Mouse (Mus musculus): ENCODE data around the gene Txndc12.

Gene Txndc12

GRCm38 (mm10) chr4:108834115-108834970 lies at the start of gene Txndc12:
TSS of gene Txndc12 (plus strand) at chr4:108834601.
- peak; percentile 95 for DNase-seq

GRCm38 (mm10) chr4:108789258-108789936 lies 45.0 kb upstream of the Txndc12 start:
- DNase-seq = no peak

- DNase-seq = no peak
These were observed 43.9 kb upstream of the Txndc12 start for GRCm38 (mm10) chr4:108790507-108790906.

DNA sequence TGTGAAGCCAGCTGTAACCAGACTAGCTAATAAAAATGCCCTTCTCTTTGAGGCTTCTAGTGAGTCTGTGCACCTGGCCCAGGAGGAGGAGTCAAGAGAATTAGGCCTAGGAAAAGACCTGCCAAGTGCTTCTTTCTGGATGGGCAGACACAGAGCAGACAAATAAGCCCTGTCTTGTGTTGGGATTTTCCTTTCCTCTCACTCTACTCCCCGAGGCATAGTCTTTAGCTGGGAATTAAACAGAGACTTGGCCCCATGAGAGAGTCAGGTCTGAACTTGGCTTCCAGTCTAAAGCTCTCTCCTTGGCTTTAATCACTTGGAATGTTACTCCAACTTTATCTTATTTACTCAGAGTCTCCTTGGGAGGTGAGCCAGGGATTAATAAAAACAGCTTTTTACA lies 40.5 kb upstream of the Txndc12 start:
- DNase-seq = no peak

DNA sequence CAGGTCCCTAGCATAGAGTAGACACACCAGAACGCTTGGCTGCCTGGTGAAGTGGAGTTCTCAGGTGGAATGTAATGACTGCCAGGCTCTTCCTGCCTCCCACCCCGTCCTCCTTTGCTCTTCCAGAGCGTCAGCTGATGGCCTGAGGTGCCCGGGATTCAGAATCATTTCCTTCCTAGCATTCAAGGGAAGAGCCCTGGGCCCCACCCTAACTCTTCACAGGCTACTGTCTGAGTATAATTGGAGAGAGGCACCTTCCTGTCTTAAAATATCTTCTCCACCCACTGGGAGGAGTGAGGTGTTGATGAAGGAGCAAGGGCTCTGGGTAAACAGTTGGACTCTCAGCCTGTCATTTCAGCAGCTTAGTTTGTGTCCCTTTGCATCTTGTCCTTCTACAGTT lies 37.7 kb upstream of the Txndc12 start:
- peak; percentile 25 to 49 for DNase-seq

- peak; percentile 79 to 93 for DNase-seq
These were observed 36.1 kb upstream of the Txndc12 start for GRCm38 (mm10) chr4:108798083-108798830.

DNA sequence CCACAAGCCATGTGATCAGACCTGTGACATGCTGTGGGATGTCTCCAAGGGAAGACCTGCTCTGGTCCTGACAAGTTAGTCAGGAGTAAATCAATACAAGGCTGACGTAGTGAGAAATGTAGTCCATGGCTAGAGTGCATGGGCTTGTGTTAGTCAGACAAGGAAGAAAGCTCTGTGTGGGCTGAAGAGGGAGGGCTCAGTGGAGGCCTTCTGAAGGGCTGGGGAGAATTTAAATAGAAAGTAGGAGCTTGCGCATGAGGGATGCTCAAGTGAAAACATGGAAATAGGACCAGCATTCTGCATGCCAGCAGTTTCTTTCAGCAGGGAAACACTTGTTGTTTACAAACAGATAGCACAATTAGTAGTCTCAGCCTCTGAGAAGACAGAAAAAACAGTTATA lies 30.9 kb upstream of the Txndc12 start:
- DNase-seq = no peak

- DNase-seq = no peak
These were observed 23.3 kb upstream of the Txndc12 start for GRCm38 (mm10) chr4:108811142-108811541.

- no peak for DNase-seq
These were observed 22.9 kb upstream of the Txndc12 start for GRCm38 (mm10) chr4:108811550-108811949.

GRCm38 (mm10) chr4:108825677-108826076 lies 8.7 kb upstream of the Txndc12 start:
- DNase-seq = no peak

DNA sequence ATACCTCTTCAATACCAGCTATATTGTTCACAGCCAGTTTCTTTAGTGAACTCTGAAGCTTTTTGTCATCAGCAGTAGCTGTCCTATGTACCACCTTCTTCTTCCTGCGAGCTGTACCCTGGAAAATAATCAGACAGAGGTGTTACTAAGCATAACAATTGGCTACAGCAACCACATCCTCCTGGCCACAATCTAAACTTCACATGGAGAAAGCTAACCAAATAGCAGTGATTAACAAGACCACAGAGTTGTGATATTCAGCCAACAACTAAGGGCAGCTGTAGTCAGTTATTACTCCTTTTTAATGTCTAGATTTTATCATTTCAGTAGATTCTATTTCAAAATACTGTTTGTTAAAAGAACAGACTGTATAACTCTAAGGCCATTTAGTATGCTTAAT lies 8.3 kb upstream of the Txndc12 start:
- DNase-seq = no peak

- no peak for DNase-seq
These were observed 7.8 kb upstream of the Txndc12 start for GRCm38 (mm10) chr4:108826643-108827042.

GRCm38 (mm10) chr4:108830698-108831097 lies 3.7 kb upstream of the Txndc12 start:
- DNase-seq = no peak

GRCm38 (mm10) chr4:108832916-108833827 lies 1.2 kb upstream of the Txndc12 start, which contains the start of gene Btf3l4:
TSS of gene Btf3l4 (minus strand) at chr4:108833614.
- peak; percentile 92 to 96 for DNase-seq

- no peak for DNase-seq
These were observed 630 bp upstream of the Txndc12 start for GRCm38 (mm10) chr4:108833828-108834114.

DNA sequence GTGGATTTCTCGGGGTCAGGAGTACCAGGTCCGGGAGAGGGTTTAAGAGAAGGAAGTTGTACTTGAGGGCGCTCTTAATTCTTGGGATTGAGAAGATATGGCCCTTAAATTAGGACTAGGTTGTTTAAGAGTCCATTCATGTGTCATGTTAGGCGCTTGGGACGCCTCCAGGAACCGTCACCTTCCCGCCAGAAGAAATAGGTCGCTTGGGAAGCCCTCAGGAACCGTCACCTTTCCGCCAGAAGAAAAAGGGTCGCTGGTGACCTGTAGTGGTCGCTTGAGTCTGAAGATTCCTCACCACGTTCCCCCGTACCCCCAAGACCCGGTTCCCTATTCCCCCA lies 540 bp downstream of the Txndc12 start:
- DNase-seq = peak in 1 of 2 experiments; percentile 34

GRCm38 (mm10) chr4:108835496-108835895 lies 1.1 kb downstream of the Txndc12 start:
- DNase-seq = no peak

GRCm38 (mm10) chr4:108838031-108838430 lies 3.6 kb downstream of the Txndc12 start:
- DNase-seq = no peak

DNA sequence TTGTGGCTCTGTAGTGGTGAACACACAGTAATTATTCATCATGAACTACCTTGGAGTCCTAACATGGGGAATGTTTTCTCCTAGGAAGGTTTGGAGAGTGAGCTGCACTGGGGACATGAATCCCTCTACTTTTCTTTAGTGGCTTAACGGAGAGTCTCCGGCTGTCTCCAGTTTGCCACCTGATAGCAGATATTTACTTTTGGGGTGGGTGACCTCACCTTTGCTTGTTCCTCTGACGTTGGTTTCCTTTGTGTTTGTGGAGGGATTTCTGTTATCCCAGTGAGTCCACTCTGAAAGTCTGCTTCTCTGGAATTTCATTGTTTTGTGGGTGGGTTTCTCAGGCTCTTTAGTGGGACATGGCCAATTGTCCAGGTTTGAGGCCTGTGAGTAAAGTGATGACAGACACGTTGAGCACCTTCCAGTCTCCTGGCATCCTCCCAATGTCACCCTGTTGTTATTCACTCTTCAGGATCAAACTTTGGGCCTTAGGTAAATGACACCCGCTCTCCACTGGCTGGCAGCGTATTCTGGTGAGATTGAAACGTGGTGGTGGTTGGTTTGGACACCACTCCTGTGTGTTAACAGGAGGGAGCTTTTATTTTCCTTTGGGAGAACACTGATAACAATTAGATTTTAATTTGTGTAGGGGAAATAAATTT lies 7.6 kb downstream of the Txndc12 start:
- no peak for DNase-seq

DNA sequence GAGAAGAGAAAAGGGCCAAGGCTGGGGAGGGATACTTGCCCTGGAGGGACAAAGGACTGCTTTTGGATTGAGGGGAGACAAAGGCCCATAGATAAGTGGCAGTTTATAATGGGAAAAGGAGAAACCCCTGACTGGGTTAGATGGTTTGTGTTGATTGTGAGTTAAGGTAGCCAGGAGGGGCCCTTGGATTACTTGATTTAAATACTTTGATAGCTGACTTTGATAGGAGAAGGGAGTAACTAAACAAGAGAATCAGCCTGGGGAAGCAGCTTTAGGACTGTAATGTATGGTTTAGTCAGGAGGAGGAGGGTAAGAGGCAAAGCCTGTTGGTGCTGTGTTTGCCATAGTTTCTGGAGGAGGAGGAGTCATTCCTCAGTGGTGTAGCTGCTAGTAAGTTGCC lies 8.9 kb downstream of the Txndc12 start:
- DNase-seq = no peak

DNA sequence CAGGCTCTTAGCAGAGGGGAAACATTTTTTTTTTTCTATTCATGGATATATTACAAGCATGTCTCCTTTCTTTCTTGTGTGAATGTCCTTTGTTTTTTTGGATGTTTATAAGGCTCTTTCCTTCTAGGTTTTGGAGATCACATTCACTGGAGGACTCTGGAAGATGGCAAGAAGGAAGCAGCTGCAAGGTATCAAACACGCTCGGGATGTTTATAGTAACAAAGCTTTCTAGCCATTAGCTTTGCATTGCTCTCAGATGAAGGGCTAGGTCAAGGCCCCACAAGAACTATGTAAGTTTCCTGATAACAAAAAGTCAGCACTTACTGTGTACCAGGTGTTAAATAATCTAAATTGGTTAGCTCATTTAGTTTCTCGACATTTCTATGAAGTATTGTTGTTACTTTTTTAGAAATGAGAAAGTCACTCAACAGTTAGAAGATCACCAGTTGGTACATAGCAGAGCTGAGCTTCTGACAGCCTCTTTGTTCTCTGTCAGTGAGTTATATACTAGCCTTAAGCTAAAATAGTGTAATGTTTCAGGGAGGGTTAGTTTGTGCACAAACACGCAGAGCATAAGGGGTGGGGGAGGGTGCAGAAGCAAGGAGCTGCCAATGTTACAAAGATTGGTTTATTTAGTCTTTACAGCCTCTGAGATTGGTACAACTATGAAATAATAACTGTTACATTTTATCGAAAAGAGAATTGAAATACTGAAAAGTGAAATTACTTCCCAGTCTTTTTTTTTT lies 11.6 kb downstream of the Txndc12 start:
- no peak for DNase-seq
